Mouse (Mus musculus): Measurements from ENCODE around the gene Sox30. TPM values are rescaled to one million over a fixed set of nuclear protein-coding genes. Genes with fewer than 3 reads are reported as not detected.

The Sox30 gene
- 0.02 and 0.03 TPM in 2 replicates for polyA plus RNA-seq (2012; rRNA removed)

DNA sequence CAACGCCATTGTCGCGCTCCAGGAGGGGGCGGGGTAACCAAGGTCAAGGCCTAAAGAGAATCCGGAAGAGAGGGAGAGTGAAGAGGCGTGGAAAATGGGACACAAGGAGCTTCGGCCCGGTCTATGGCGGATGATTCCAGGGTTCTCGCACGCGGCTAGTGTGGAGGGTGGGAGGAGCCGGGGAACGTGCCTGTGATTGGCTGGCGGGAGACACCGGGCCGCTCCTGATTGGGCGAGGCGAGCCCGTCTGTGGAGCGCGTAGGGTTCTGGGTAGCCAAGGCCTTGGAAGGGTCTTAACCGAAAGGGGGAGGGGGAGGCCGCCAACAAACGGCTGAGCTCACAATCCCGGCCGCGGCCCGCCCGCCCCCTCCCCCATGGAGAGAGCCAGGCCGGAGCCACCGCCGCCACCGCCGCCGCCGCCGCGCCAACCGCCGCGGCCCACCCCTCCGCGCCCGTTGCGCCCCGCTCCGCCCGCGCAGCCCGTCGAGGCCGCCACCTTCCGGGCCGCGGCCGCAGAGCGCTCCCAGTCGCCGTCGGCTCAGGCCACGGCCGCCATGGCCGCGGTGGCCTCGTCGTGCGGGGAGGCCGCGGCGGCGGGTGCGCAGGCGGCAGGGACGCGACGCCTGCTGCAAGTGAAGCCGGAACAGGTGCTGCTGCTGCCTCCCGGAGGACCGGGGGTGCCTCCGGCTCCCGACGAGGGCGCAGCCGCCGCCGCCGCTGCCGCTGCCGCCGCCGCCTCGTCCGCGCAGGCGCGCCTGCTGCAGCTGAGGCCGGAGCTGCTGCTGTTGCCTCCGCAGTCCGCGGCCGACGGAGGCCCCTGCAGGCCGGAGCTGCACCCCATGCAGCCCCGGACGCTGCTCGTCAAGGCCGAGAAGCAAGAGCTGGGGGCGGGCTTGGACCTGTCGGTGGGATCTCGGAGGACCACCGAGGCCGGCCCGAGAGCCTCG lies at the start of gene Sox30:
TSS of gene Sox30 (plus strand) at position 365 of the 947 bp plus-strand sequence.

DNA sequence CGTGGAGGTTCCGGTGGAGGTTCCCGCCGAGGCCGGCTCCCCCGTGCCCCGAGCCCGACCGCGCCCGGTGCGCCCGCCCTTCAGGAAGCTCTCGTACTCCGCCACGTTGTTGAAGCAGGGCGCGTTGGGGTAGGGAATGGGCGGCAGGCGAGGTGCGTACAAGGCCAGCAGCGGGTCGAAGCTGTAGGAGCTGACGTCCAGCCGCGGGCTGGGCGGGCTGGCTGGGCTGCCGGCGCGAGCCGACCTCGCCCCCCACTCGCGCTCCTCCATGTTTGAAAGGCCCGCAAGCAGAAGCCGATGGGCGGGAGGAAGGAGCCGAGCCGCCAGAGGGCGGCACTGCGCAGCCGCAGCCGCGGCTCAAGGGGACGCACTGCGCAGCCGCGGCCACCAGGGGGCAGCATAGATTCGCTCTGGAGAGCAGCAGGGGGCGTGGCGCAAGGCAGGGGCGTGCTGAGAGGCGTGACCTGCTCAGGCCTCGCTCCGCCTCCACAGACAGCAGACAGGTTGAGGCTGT lies 35.4 kb upstream of the Sox30 start, which contains the start of gene Lsm11:
TSS of gene Lsm11 (minus strand) at position 293 of the 514 bp plus-strand sequence.

DNA sequence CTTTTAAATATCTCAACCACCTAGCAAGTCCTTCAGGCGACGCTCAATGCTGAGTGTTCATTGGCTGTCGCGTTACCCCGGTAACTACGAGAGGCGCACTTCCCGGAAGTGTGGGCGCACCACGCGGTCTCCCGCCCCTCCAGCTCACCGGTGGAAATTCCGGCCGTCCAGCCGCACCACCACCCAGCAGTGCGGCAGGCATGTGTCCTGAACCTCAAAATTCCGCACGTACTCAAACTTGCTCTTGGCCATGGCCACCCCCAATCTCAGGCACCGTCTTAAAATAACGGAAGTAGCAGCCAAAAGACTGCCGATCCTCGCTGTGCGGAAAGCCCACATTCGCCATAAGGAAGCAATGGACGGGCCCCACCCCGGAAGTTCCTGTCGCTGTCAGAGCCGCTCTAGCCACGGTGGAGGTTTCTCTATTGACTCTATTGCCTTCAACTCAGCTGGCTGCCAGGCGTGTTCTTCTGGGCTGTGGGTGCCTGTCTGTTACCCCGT lies 24.9 kb upstream of the Sox30 start, which contains the start of gene Thg1l:
TSS of gene Thg1l (minus strand) at position 368 of the 501 bp plus-strand sequence.

DNA sequence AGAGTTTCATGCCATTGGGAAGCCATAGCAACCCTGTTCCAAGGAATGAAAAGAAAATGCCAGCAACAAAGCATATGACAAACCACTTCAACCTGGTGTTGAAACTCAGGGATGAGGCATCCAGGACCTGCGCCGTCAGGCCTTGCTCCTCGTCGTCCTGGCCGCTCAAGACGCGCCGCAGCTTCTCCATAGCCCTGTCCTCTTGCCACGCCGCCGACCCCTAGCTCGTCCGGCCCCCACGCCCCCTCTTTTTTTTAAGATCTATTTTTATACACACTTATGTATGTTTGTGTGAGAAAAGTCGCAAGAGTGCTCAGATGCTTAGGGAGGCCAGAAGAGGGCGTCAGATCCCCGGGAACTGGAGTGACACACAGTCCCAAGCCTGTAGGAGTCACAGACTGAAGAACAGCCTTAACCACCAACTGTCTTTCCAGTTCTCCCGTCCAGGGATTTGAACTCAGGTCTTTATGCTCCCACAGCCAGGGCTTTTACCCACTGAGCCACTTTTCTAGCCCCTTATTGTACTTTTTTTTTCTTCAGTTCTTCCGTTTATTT lies 72.1 kb downstream of the Sox30 start, which contains the start of gene Gm12166:
TSS of gene Gm12166 (minus strand) at position 217 of the 555 bp plus-strand sequence.

DNA sequence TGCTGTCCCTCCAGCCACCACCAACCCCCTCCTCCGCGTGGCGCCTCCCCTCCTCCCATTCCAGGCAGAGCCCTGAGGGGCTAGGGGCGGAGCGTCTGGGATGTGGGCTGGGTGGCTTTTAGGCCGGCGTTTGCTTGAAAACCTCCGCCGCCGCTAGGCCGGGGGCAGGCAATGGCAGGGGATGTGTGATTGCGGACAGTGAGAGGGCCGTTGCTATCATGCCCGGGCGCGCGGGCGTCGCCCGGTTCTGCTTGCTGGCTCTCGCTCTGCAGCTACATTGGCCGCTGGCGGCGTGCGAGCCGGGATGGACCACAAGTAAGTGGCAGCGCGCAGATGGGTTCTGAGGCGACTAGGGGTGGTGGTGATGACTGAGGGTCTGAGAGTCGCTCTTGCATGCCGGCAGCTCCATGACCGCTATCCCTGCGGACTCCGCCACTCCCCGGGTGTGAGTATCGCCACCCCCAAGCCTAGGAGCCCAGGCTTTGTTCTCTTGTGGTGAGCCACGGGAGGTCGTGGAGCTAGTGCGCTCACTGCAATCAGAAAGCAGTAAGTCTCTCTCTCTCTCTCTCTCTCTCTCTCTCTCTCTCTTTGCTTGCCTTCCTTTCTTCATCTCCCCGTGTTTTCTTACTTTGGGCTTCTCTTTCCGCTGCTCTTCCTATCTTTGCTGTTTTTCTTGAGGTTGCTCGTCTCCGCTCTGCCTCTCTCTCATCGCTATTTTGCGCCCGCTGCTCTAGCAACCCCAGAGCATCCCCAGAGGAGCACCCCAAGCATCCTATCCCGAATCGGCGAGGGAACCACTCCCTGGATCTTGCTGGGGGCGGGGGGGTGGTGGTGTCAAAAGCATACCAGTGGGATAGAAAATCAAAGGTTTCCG lies 76.0 kb downstream of the Sox30 start, which contains the start of gene Adam19:
TSS of gene Adam19 (plus strand) at position 97 of the 874 bp plus-strand sequence.

Other genes starting within 250 kb of the Sox30 start
- 42.9 and 48.7 TPM in 2 replicates for gene Clint1, start 128.3 kb upstream of the Sox30 start, polyA plus RNA-seq (2012; rRNA removed)
- 1.9 and 2.3 TPM in 2 replicates for gene Lsm11, start 35.4 kb upstream of the Sox30 start, polyA plus RNA-seq (2012; rRNA removed)
- gene Thg1l, start 24.8 kb upstream of the Sox30 start, polyA plus RNA-seq (2012; rRNA removed) = 8.6 and 9.3 TPM in 2 replicates
- 1.9 TPM in 2 replicates for gene Gm12166, start 72.0 kb downstream of the Sox30 start, polyA plus RNA-seq (2012; rRNA removed)
- gene Adam19, start 75.7 kb downstream of the Sox30 start, polyA plus RNA-seq (2012; rRNA removed) = 1.2 and 1.5 TPM in 2 replicates
- gene Nipal4, start 186.2 kb downstream of the Sox30 start, polyA plus RNA-seq (2012; rRNA removed) = 0.06 and 0.07 TPM in 2 replicates